Mouse (Mus musculus): ENCODE measurements around the gene Ston1.
A peak's percentile ranks its signal among the peaks of the same experiment; 100 is the strongest.

Gene Ston1

GRCm38 (mm10) chr17:88627150-88627549 lies 29.7 kb downstream of the Ston1 start:
- no peak for DNase-seq

GRCm38 (mm10) chr17:88628676-88629380 lies 31.3 kb downstream of the Ston1 start:
- no peak for DNase-seq

GRCm38 (mm10) chr17:88629381-88629759 lies 31.9 kb downstream of the Ston1 start:
- no peak for DNase-seq

- DNase-seq, result no peak
Measured at GRCm38 (mm10) chr17:88629931-88630553, 32.6 kb downstream of the Ston1 start.

GRCm38 (mm10) chr17:88630554-88630948 lies 33.1 kb downstream of the Ston1 start:
- DNase-seq, result no peak

- DNase-seq, result no peak
Measured at GRCm38 (mm10) chr17:88632631-88633030, 35.1 kb downstream of the Ston1 start.

GRCm38 (mm10) chr17:88636076-88636475 lies 38.6 kb downstream of the Ston1 start:
- DNase-seq, result no peak

- no peak for DNase-seq
Measured at GRCm38 (mm10) chr17:88636587-88636986, 39.1 kb downstream of the Ston1 start.

- peak; percentile 66 for DNase-seq
Measured at GRCm38 (mm10) chr17:88641012-88641411, 43.5 kb downstream of the Ston1 start.

GRCm38 (mm10) chr17:88641836-88642235 lies 44.4 kb downstream of the Ston1 start:
- no peak for DNase-seq

- no peak for DNase-seq
Measured at GRCm38 (mm10) chr17:88644876-88645275, 47.4 kb downstream of the Ston1 start.

GRCm38 (mm10) chr17:88645299-88645698 lies 47.8 kb downstream of the Ston1 start:
- DNase-seq, result no peak

- DNase-seq, result no peak
Measured at GRCm38 (mm10) chr17:88647149-88647548, 49.7 kb downstream of the Ston1 start.

- DNase-seq, result peak; percentile 67
Measured at GRCm38 (mm10) chr17:88652010-88652409, 54.5 kb downstream of the Ston1 start.

- peak; percentile 81 for DNase-seq
Measured at GRCm38 (mm10) chr17:88652702-88653374, 55.4 kb downstream of the Ston1 start.

GRCm38 (mm10) chr17:88653375-88653769 lies 55.9 kb downstream of the Ston1 start:
- DNase-seq, result no peak

- DNase-seq, result no peak
Measured at GRCm38 (mm10) chr17:88658510-88658909, 61.0 kb downstream of the Ston1 start.

GRCm38 (mm10) chr17:88666076-88666475 lies 68.6 kb downstream of the Ston1 start:
- DNase-seq, result no peak

GRCm38 (mm10) chr17:88668452-88668851 lies 71.0 kb downstream of the Ston1 start, which contains the start of gene Gtf2a1l:
Gene Gtf2a1l (plus strand): TSS chr17:88668660.
- DNase-seq, result peak; percentile 10

- no peak for DNase-seq
Measured at GRCm38 (mm10) chr17:88669921-88670320, 72.4 kb downstream of the Ston1 start.

GRCm38 (mm10) chr17:88670800-88671199 lies 73.3 kb downstream of the Ston1 start:
- DNase-seq, result no peak

- no peak for DNase-seq
Measured at GRCm38 (mm10) chr17:88675310-88676309, 78.1 kb downstream of the Ston1 start.

- no peak for DNase-seq
Measured at GRCm38 (mm10) chr17:88688226-88688625, 90.7 kb downstream of the Ston1 start.

All from cerebellum, adult 8-10 months (tissue).